Mouse (Mus musculus) CD8-positive naive resting alpha-beta T cell, adult 2 months (primary cell): ENCODE data around the gene Tcam1.

Source experiments
- DNase-seq, 2 experiments: peaks; one replicate each; pipeline ENCODE4 v3.0.0; 2022; ENCODE audit warnings: low read depth in 2 of 2, low spot score in 2 of 2

The Tcam1 gene

DNA sequence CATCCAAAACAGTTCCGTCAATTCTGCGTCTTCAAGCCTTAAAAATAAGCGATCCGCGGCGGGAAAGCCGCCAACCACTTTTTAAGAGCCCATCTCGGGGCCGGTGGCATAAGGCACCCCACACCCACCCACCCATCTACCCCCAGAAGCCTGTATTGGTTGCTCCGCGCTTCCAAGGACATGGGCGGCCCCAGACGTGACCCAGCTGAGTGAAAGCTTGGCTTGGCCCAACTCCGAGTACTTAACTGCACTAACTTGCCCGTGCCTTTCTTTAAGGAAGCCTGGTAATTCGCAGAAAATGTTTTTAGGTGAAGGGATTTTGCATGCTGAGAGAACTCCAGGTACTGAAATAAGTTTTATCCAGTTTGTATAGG lies 3.2 kb upstream of the Tcam1 start:
- DNase-seq: no peak

DNA sequence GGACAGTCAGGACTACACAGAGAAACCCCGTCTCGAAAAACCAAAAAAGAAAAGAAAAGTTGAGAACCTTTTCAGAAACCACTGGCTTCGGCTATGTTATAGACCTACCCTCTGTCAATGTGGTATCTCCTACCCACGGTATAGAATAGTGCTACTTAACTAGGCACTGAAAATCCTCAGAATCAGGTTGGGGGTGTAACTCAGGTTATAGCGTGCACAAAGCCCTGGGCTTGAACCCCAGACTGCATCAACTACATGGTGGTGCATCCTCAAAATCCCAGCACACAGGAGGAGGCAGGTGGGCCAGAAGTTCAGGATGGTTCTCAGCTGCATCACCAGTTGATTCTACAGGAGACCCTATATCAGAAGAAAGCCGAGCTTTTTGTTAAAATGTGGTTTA lies 2.7 kb upstream of the Tcam1 start:
- DNase-seq: no peak

DNA sequence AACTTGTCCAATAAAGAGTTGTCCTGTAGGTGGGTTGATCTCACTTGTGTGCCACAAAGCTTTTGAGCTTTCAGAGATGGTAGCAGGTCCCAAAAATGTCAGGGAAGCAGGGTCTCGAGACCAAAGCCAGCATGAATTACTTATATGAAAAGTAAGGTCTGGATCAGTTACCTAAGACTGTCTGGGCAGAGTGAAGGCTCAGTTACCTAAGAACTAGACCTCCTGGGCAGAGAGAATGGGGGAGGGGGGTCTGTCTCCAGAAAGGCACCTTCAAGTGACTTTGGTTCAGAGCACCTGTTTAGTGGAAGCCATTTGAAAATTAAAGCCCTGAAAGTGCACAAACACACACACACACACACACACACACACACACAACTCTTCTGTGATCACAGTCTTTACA lies 2.1 kb upstream of the Tcam1 start:
- no peak for DNase-seq

DNA sequence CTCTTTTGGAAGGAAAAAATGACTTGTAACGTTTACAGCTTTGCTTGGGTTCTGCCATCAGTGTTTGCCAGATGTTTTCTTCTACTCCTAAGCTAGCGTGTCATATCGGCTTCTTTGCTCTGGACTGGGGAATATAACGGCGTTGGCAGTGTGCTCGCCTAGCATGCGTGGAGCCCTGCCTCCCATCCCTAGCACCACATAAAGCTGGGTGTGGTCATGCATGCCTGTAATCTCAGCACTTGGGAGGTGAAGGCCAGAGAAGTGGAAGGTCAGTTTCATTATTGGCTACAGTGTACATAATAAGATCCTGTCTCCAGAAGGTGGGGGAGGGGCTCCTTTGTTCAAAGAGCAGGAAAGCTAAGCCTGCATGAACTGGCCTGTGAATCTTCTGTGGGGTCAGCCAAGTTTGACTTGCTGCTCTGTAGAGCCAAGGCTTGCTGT lies 1.5 kb upstream of the Tcam1 start:
- no peak for DNase-seq

DNA sequence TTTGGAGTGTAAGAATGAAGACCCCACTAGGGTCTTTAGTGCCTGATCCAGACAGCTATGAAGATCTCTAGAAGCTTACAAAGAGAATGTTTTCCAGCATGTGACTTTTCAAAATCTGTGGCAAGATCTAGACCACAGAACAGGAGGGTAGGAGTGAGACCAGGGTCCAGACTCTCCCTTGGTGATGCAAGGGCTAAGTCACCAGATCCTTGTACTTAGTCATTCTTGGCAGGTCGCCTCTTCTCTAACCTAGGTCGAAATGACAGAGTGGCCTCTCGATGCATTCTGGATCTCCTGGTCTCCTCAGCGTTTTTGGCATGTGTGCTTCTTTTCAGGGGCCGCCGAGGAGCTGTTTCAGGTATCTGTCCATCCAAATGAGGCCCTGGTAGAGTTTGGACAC lies 6.0 kb downstream of the Tcam1 start:
- no peak for DNase-seq

DNA sequence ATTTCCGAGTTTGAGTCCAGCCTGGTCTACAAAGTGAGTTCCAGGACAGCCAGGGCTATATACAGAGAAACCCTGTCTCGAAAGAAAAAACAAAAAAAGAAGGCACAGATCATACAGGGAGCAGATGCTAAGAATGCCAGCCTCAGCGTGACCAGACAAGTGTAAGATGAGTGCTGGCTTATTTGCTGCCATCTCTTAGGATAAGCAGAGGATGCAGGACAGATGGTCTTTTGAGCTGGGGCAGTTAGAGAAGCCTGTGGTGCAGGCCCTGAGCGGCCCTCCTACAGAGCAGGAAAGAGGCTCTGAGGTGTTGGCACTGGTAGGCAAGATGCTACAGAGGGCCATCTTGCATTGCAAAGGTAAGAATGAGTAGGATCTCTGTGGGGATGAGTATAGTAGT lies 6.9 kb downstream of the Tcam1 start:
- no peak for DNase-seq

DNA sequence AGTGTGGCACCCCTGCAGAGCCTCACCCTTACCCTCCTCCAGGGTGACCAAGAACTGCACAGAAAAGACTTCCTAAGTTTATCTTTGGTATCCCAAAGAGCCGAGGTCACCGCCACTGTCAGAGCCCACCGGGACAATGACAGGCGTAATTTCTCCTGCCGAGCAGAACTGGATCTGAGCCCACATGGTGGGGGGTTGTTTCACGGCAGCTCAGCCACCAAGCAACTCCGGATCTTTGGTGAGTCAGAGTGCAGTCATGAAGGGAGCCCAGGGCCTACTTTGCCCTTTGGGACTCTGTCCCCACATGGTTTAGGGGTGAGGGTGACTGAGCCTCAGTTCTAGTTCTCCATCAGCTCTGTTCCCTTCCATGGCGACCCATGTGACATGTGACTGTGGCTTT lies 7.7 kb downstream of the Tcam1 start:
- DNase-seq: no peak

DNA sequence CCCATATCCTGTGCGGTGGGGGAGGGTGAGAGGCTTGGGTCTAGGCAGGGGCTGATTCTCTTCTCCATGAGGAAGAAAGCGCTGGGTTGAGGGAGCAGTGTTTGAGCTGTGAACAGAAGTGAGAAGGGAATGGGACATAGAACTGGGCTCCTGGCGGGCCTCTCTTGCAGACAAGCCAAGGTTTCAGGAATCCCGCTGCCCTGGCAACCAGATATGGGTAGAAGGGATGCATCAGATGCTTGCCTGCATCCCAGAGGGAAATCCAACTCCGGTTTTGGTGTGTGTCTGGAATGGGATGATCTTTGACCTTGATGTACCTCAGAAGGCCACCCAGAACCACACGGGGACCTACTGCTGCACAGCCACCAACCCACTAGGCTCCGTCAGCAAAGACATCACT lies 9.7 kb downstream of the Tcam1 start:
- no peak for DNase-seq

DNA sequence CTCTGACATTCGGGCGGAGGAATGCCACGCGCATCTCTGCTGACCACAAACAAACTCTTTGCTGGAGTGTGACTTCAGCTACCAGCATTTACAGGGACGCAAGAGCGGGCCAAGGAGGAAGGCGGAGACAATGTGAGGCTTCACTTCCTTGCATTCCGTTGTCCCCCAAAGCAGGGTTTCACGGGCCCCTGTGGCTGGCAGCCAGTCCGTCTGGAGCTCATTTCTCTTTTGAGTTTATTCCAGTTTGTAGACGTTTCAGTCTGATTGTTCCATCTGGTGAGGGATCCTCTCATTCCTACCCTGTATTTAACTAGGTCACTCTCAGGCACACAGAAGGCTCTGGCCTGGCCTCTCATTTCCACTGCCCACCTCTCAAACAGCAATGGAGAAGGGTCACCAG lies 10.5 kb downstream of the Tcam1 start:
- DNase-seq: no peak

DNA sequence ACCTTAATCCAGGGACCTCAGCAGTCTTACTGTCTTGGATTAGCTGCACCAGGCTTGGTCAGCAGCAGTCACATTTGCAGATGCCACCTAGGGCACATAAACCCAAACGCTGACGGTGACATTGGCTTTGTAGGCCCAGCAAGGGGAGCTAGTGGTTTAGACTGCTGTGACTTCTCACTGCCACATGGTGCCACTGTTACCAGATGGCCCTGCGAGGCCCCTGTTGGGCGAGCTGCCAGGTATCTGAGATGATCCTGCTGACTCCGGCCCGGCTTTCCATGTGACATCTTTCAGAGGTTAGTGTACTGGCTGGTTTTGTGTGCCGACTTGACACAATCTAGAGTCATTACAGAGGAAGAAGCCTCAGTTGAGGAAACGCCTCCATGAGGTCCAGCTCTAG lies 12.9 kb downstream of the Tcam1 start:
- no peak for DNase-seq

DNA sequence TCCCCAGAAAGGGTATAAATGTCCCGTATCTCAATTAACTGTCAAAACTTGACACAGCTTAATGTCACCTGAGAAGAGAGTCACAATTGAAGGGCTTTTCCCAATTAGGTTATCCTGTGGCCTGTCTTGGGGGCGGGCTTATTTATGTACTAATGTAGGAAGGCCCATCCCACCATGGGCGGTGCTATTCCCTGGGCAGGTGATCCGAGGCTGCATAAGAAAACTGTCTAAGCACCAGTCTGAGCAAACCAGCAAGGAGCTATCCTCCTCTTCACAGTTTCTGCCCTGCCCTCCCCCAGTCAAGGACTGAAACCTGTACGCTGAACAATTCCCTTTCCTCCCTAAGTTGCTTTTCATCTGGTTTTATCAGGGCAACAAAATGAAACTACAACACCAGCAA lies 13.9 kb downstream of the Tcam1 start:
- DNase-seq: no peak

DNA sequence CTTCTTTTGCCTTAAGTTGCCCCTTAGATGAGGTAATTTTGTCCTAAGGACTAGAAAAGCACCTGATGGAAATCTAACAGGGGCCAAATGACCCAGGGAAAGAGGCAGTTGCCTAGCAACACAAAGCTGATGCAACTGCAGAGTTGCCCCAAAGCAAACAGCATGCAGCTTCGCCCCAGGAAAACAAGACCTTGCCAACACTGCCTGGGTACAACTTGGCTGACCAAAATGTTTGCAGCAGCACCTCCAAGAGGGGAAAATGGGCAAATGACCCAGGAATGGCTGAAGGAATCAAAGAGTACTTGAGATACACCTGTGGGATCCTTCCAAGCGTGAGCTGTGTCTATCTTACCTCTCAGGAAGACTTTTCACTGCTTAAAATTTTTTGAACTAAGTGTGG lies 15.4 kb downstream of the Tcam1 start:
- DNase-seq: no peak

DNA sequence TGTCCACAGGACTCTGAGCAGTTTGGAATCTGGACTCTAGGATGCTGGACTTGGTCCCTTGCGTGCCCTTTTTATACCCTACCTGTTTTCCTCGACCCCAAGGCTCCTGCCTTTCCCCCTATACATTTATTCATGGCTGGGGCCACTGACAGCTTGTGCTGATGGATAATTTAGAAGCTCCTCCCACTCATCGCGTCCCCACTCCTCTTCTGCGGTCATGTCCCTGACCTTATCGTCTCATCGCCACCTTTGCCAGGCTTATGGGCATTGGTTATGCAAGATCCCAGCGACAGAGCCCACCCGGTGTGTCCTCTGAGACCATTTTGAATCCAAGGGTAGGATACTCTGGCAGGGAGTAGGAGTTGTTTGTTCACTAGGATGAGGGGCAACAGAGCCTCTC lies 25.3 kb downstream of the Tcam1 start, which contains the start of gene Gh:
Gh (minus strand) TSS at position 101 of the 400 bp plus-strand sequence.
- DNase-seq: no peak

DNA sequence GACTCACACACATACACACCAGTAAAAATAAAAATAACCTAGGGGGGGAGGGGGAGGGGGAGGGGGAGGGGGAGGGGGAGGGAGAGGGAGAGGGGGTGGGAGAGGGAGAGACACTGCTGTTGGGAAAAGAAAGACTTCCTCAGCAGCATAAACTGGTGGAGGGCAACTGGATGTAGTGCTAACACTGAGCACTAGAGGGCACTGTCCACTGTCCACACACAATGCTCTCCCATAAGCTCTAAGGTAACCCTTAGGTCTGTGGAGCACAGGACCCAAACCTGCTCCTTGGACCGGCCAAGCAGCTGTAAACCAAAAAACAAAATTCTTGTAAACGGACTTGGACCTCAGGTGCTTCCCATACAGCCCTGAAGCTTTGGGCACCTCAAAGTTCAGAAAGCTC lies 26.2 kb downstream of the Tcam1 start:
- peak; percentile 47 to 67 for DNase-seq

DNA sequence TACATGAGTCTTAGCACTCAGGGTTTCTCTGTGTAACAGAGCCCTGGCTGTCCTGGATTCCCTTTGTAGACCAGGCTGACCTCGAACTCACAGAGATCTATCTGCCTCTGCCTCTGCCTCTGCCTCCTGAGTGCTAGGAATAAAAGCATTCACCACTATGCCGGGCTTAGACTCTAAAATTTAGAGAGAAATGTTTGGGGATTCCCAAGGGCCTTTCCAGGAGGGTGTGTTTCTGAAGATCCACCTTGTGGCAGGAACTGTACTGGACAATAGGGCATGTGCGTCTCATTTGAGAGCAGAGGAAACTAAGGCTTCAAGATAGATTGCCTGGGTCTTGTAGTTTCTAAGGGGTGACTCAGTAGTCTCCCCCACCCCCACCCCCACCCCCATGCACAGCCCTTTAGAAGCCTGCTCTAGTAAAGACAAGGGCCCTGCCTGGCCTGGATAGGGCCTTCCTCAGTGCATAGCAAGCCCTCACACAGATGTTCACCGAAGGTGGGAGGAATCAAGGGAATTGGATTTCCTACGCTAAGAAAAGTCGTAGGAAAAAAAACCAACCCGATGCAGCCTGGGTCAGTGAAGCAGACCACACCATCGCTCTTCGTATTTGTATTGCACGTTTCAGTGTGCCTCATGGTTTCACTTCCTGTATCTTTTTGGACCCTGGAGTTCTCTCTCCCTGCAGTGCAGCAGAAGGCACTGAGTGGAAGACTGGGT lies 29.0 kb downstream of the Tcam1 start:
- no peak for DNase-seq

DNA sequence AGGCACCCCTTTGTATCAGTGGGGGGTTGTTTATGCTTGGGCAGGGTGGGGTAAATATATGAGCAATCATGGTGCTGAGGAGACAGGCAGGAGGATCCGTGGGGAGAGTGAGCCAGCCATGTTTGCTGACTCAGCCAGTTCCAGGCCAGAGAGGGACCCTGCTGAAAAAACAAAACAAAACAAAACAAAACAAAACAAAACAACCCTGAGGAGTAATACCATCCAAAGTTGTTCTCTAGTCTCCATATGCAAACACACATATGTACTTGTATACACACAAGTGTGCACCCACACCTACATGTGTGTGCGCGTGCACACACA lies 29.6 kb downstream of the Tcam1 start:
- DNase-seq: no peak

DNA sequence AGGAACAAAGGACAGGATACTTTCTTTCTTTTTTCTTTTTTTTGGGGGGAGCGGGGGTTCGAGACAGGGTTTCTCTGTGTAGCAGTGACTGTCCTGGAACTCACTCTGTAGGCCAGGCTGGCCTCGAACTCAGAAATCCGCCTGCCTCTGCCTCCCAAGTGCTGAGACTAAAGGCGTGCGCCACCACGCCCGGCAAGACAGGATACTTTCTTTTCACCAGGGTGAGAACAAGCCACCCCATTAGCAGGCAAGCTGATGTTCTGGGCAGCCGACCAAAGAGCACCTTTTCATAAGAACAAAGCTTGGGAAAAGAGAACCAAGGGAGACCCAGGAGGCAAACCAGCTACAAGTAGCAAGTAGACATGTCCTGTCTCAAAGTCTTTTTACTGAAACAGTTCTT lies 30.3 kb downstream of the Tcam1 start:
- DNase-seq: no peak

DNA sequence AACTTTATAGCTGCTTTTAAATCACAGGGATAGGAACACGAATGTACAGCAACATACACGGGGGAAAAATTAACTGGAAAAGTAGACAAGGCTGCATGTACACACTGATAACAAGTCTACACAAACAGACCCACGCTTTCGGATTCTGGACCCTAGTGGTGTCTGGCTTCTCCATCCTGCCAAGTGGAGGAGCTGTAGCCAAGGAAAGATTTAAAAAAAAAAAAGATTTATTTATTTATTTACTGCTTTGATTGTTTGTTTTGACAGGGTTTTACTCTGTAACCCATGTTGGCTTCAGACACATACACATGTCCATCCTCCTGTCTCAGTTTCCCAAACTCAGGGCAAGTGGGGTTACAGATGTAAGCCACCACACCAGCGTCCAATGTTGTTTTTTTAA lies 31.0 kb downstream of the Tcam1 start:
- DNase-seq: no peak

DNA sequence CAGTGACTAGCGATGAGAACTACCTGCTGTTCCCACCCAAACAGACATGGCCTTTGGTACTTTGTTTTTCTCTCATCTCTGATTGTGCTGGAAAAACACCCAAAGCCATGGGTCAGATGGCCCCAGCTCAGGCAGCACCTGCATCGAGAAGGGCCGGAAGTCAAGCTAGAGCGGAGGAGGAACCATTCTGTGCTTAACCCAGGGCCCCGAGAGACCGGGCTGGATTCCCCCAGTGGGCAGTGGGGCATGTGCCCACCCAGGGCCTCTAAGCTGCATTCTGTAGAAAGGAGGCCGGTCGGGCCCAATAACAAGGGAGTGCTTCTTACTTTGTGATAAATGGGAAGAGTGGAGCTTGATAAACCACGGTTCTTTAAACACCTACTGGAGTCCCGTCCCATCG lies 31.7 kb downstream of the Tcam1 start:
- no peak for DNase-seq

DNA sequence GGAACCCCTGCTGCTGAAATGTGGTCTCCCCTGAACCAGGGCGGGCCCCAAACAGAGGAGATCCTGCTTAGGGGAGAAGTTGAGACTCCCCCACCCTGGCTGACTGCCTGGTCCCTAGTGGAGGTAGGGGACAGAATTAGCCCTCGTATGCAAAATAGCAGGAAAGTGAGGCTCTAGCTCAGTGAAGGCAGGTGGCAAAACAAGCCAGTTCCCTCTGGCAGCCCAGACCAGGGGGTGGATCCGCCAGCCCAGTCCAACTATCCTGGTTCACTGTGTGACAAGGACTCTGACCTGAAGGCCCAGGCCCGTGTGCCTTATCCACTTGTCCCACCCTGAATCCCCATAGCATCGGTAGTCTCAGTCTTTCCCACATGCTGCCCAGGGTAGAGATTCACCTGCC lies 33.7 kb downstream of the Tcam1 start:
- DNase-seq: no peak

DNA sequence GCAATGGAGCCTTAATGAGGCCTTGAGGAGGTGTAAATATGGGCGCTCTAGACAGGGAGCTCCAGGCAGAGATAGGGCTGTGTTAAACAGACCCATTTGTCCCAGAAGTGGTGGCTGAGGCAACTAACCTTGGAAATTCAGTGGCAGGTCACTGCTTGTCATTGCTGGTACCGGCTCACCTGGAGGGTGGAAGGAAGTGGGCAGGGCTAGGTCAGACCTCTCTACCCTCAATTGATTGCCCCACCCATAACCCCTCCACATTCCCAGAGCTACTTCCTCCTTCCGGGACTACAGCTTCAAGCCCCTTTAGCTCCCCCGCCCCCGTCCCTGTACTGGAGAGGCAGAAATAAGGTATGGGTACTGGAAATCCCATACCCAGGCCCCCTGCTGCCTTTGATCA lies 37.1 kb downstream of the Tcam1 start:
- no peak for DNase-seq

DNA sequence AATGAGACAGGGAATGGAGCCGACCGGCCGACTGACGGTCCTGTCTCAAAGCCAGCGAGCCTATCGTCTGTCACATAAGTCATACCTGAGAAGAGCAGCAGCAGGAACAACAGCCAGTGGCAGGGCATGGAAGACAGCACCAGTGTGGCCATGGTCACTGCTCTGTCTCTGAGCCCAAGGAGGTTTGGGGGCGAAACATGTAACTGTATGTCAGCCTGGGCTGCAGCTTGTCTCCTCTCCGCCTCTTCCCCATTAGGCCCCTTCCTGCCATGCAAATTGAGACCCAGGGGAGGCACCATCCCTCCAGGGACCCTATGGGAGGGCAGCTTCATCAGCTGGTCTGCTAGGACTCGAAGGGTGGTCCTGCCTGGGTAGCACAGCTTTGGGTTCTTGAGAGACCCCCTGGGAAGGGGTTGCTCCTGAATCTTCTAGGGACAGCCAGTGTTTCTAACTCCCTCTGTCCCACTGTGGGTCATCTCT lies 37.9 kb downstream of the Tcam1 start, which contains the start of gene Cd79b:
Cd79b (minus strand) TSS at position 430 of the 480 bp plus-strand sequence.
- DNase-seq: no peak

DNA sequence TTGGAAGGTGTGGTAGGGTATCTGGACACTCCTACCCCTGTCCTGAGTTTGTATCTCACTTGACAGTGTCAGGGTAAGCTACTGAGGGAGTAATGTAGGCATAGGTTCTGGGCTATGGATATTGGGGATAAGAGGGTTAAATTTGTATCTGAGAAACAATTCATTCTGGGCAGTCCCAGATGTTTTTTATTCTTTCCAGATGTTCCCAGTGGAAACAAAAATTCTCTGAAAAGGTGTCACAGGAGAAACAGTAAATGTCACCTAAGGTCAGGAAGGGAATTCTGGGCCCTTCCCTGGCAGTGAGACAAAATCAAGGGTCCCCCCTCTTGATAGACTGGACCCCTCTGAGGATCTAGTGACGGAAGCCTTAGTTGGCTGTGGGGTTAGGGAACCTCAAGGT lies 39.9 kb downstream of the Tcam1 start:
- no peak for DNase-seq

DNA sequence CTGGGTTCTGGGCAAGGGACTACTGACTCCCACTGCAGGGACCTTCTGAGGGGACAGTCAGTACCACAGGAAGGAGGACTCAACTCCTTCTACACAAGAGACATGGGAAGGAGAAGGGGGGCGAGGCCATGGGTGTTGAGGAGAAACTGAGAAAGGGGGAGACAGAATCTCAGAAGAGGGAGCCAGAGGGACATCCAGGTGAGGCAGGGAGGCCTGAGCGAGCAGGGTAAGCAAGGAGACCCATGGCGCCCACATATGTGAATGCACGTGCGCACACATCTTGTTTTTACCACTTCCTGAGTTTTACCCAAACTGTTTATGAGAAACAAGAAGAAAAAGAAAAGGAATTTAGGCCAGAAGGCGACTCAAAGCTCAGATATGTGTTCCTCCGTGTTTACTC lies 41.3 kb downstream of the Tcam1 start:
- DNase-seq: peak in 1 of 2 experiments; percentile 39
